Mouse (Mus musculus): ENCODE measurements around the gene Cd80.
"Not testable (repeated sequence)": the region's sequence is repeated elsewhere in the genome, so short reads cannot be mapped to it uniquely, and the experiment has no call there.

The Cd80 gene

GRCm38 (mm10) chr16:38455511-38456418, at the start of gene Cd80:
Cd80 (plus strand) TSS chr16:38455561.
- no peak for DNase-seq

GRCm38 (mm10) chr16:38406293-38406692, 49.1 kb upstream of the Cd80 start:
- DNase-seq, result no peak

- DNase-seq, result no peak
These were observed 48.7 kb upstream of the Cd80 start for GRCm38 (mm10) chr16:38406708-38407107.

- no peak for DNase-seq
These were observed 47.8 kb upstream of the Cd80 start for GRCm38 (mm10) chr16:38407584-38407983.

GRCm38 (mm10) chr16:38408416-38408815, 46.9 kb upstream of the Cd80 start:
- no peak for DNase-seq

GRCm38 (mm10) chr16:38414953-38415352, 40.4 kb upstream of the Cd80 start:
- DNase-seq, result no peak

GRCm38 (mm10) chr16:38425374-38425773, 30.0 kb upstream of the Cd80 start:
- DNase-seq, result no peak

- no peak for DNase-seq
These were observed 29.6 kb upstream of the Cd80 start for GRCm38 (mm10) chr16:38425799-38426198.

- no peak for DNase-seq
These were observed 23.7 kb upstream of the Cd80 start for GRCm38 (mm10) chr16:38431446-38432185.

- DNase-seq, result peak in 1 of 2 experiments; percentile 39
These were observed 22.6 kb upstream of the Cd80 start, which contains the start of gene Pla1a for GRCm38 (mm10) chr16:38432498-38433425. Pla1a (minus strand) TSS chr16:38433145.

GRCm38 (mm10) chr16:38433514-38433913, 21.8 kb upstream of the Cd80 start:
- DNase-seq, result no peak

GRCm38 (mm10) chr16:38434295-38434795, 21.0 kb upstream of the Cd80 start:
- DNase-seq, result no peak

- DNase-seq, result no peak
These were observed 16.2 kb upstream of the Cd80 start for GRCm38 (mm10) chr16:38439190-38439589.

- no peak for DNase-seq
These were observed 15.0 kb upstream of the Cd80 start for GRCm38 (mm10) chr16:38440403-38440802.

GRCm38 (mm10) chr16:38441611-38442010, 13.8 kb upstream of the Cd80 start:
- no peak for DNase-seq

GRCm38 (mm10) chr16:38442216-38442615, 13.1 kb upstream of the Cd80 start:
- DNase-seq, result no peak

GRCm38 (mm10) chr16:38443721-38444464, 11.5 kb upstream of the Cd80 start:
- no peak for DNase-seq

- no peak for DNase-seq
These were observed 10.3 kb upstream of the Cd80 start for GRCm38 (mm10) chr16:38445046-38445445.

- no peak for DNase-seq
These were observed 9.8 kb upstream of the Cd80 start for GRCm38 (mm10) chr16:38445576-38445975.

- DNase-seq, result not testable (repeated sequence)
These were observed 9.2 kb upstream of the Cd80 start for GRCm38 (mm10) chr16:38446141-38446540.

- no peak for DNase-seq
These were observed 8.0 kb upstream of the Cd80 start for GRCm38 (mm10) chr16:38447366-38447765.

- no peak for DNase-seq
These were observed 6.9 kb upstream of the Cd80 start for GRCm38 (mm10) chr16:38448458-38448857.

Data from kidney, adult 8-10 months (tissue).